Mouse (Mus musculus): ENCODE data around the gene Dzip1.

- no peak for TF ChIP-seq CTCF (IDR thresholded peaks at IDR 0.05; ENCODE audit: low read depth, low read length)
- no peak for TF ChIP-seq POLR2A (IDR thresholded peaks at IDR 0.05; ENCODE audit: borderline replicate concordance, low read depth, low read length)
Measured at GRCm38 (mm10) chr14:118846834-118847233, 78.4 kb downstream of the Dzip1 start.

Data from bone marrow macrophage, adult 2 months (primary cell).